Mouse (Mus musculus) myocyte (in vitro differentiated cells): ENCODE results near the gene Dip2c. TPM values are rescaled to one million over a fixed set of nuclear protein-coding genes. Genes with fewer than 3 reads are reported as not detected.

Experiments
- H3K27me3 ChIP-seq: one replicate; pipeline ENCODE4 v1.6.1; 2011; ENCODE audit not compliant: control insufficient read depth, insufficient read depth, insufficient read length
- H3K36me3 ChIP-seq: one replicate; pipeline ENCODE4 v1.6.1; 2011; ENCODE audit not compliant: control insufficient read depth, insufficient read depth
- H3K4me2 ChIP-seq: one replicate; pipeline ENCODE4 v1.6.1; 2011; ENCODE audit warnings: low read depth, control low read depth
- H3K4me3 ChIP-seq: one replicate; pipeline ENCODE4 v1.5.1; 2011; ENCODE audit warnings: mild to moderate bottlenecking, control low read depth, moderate library complexity
- H3K79me2 ChIP-seq: one replicate; pipeline ENCODE4 v1.6.1; 2011; ENCODE audit not compliant: control insufficient read depth, insufficient read depth
- H3ac ChIP-seq: one replicate; pipeline ENCODE4 v1.6.1; 2011; ENCODE audit not compliant: control insufficient read depth, insufficient read length
- CEBPB ChIP-seq: IDR thresholded peaks from 2 replicates; pipeline ENCODE4 v1.6.1; 2011; ENCODE audit warnings: mild to moderate bottlenecking, moderate library complexity; ENCODE audit not compliant: poor library complexity, insufficient read depth, severe bottlenecking
- E2F4 ChIP-seq: IDR thresholded peaks from one replicate; pipeline ENCODE4 v1.6.1; 2011; ENCODE audit warnings: mild to moderate bottlenecking, control low read depth, moderate library complexity; ENCODE audit not compliant: insufficient read depth
- MAX ChIP-seq: IDR thresholded peaks from one replicate; pipeline ENCODE4 v1.6.1; 2011; ENCODE audit warnings: low read depth, mild to moderate bottlenecking, control low read depth
- MYOD1 ChIP-seq, 3 experiments: IDR thresholded peaks; one replicate each; pipeline ENCODE4 v1.6.1; 2011; ENCODE audit warnings: control low read depth in 2 of 3, low read depth in 2 of 3, mild to moderate bottlenecking in 2 of 3, moderate library complexity in 1 of 3; ENCODE audit not compliant: insufficient read length in 2 of 3, control insufficient read depth in 1 of 3
- MYOG ChIP-seq, 3 experiments: IDR thresholded peaks; one replicate each; pipeline ENCODE4 v1.6.1; 2011; ENCODE audit warnings: control low read depth in 2 of 3, low read depth in 2 of 3, mild to moderate bottlenecking in 2 of 3; ENCODE audit not compliant: insufficient read length in 2 of 3, control insufficient read depth in 1 of 3, insufficient read depth in 1 of 3
- POLR2A ChIP-seq: IDR thresholded peaks from one replicate; pipeline ENCODE4 v1.6.1; 2011; ENCODE audit warnings: low read depth, mild to moderate bottlenecking, control low read depth, moderate library complexity; ENCODE audit not compliant: insufficient read length
- POLR2AphosphoS2 ChIP-seq: IDR thresholded peaks from one replicate; pipeline ENCODE4 v1.6.1; 2011; ENCODE audit warnings: low read depth, control low read depth; ENCODE audit not compliant: insufficient read length
- REST ChIP-seq: IDR thresholded peaks from one replicate; pipeline ENCODE4 v1.6.1; 2011; ENCODE audit warnings: mild to moderate bottlenecking, control low read depth, moderate library complexity; ENCODE audit not compliant: insufficient read depth, insufficient read length
- SRF ChIP-seq: IDR thresholded peaks from one replicate; pipeline ENCODE4 v1.6.1; 2011; ENCODE audit warnings: low read depth; ENCODE audit not compliant: control insufficient read depth, insufficient read length
- TCF12 ChIP-seq: IDR thresholded peaks from one replicate; pipeline ENCODE4 v1.6.1; 2011; ENCODE audit warnings: mild to moderate bottlenecking, control low read depth; ENCODE audit not compliant: poor library complexity, insufficient read depth, severe bottlenecking
- TCF3 ChIP-seq: IDR thresholded peaks from one replicate; pipeline ENCODE4 v1.6.1; 2011; ENCODE audit warnings: low read depth, control low read depth; ENCODE audit not compliant: insufficient read length
- USF1 ChIP-seq: IDR thresholded peaks from one replicate; pipeline ENCODE4 v1.6.1; 2011; ENCODE audit warnings: low read depth, mild to moderate bottlenecking, control low read depth, moderate library complexity
- polyA plus RNA-seq: library from polyadenylated mRNA; unstranded; fragments of >200 nt; fragmentation: generic; extraction: Trizol; gene quantifications from one replicate; pipeline ENCODE4 v1.2.1, GENCODE M21; 2012; ENCODE audit warnings: missing spikeins

Dip2c gene
- polyA plus RNA-seq, 1 experiment, result 17.8 TPM

DNA sequence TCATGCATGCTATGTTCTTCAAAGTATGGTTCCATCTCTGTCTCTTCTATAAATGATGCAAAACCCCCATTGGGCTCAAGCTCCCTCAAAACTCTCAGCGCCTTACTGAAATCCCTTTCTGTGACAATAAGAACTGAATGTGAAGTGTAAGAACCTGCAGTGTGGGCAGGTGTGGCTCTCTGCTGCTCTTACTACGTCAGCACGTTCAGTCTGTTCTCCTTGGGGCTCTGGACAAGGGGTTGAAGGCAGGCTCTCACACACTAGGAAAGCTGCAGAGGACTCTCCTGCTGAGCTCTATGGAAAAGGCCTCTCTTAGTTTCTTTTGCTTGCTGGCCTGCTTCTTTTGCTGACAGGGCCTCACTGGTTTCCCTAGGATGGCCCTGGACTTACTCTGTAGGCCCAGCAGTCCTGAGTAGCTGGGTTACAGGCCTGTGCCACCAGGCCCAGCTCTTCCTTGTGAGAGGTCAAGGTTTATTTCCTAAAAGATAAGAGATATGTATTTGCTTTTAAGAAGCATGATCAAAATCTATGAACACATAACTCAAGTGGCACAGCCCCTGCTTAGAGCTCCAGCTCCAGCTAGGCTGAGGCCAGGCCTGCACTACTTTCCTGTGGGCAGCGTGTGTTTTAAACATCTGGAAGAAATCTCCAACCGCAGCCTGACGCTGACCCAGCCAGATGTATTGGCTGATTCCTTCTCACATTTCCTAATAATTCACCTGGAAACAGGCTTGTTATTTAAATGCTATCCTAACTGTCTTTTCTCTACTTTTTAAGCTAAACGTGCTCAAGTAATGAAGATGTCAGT, 432.3 kb downstream of the Dip2c start:
- no peak overlapping the region for H3K4me3 ChIP-seq
- peaks cover 15% of the 10 kb centered on the region for H3K36me3 ChIP-seq
- no peaks in the 10 kb centered on the region for H3K27me3 ChIP-seq
- H3K79me2 ChIP-seq, result no peaks in the 10 kb centered on the region
- H3K4me2 ChIP-seq, result no peak overlapping the region
- no peak overlapping the region for H3ac ChIP-seq
- TF ChIP-seq CEBPB (no peak), POLR2AphosphoS2 (no peak), SRF (no peak), USF1 (no peak), MAX (no peak), E2F4 (no peak), REST (no peak), POLR2A (no peak), MYOD1 (IDR thresholded peaks at IDR 0.05; ENCODE audit: control insufficient read depth in 1 of 3, insufficient read length in 2 of 3, low read depth in 2 of 3) (no peak), MYOG (IDR thresholded peaks at IDR 0.05; ENCODE audit: control insufficient read depth in 1 of 3, insufficient read depth in 1 of 3, insufficient read length in 2 of 3, low read depth in 2 of 3) (no peak), TCF12 (no peak), TCF3 (no peak)

- Histone ChIP-seq H3ac (no peak overlapping the region), H3K79me2 (no peaks in the 10 kb centered on the region), H3K4me3 (no peak overlapping the region), H3K27me3 (no peaks in the 10 kb centered on the region), H3K36me3 (peaks cover 20% of the 10 kb centered on the region), H3K4me2 (no peak overlapping the region)
- TF ChIP-seq MYOG (IDR thresholded peaks at IDR 0.05; ENCODE audit: control insufficient read depth in 1 of 3, insufficient read depth in 1 of 3, insufficient read length in 2 of 3, low read depth in 2 of 3), result no peak
- no peak for TF ChIP-seq TCF3
- no peak for TF ChIP-seq SRF
- no peak for TF ChIP-seq MAX
- TF ChIP-seq E2F4, result no peak
- TF ChIP-seq TCF12, result no peak
- TF ChIP-seq MYOD1 (IDR thresholded peaks at IDR 0.05; ENCODE audit: control insufficient read depth in 1 of 3, insufficient read length in 2 of 3, low read depth in 2 of 3), result no peak
- no peak for TF ChIP-seq POLR2AphosphoS2
- no peak for TF ChIP-seq POLR2A
- TF ChIP-seq CEBPB, result no peak
- no peak for TF ChIP-seq USF1
- no peak for TF ChIP-seq REST
Observed at GRCm38 (mm10) chr13:9712409-9712808, 436.1 kb downstream of the Dip2c start.

- H3K4me3 ChIP-seq, result no peak overlapping the region
Observed at GRCm38 (mm10) chr13:9712971-9713370, 436.6 kb downstream of the Dip2c start.

GRCm38 (mm10) chr13:9713462-9714134, 437.3 kb downstream of the Dip2c start:
- Histone ChIP-seq H3K36me3 (peaks cover 20% of the 10 kb centered on the region), H3K4me2 (no peak overlapping the region), H3ac (no peak overlapping the region), H3K27me3 (no peaks in the 10 kb centered on the region), H3K79me2 (no peaks in the 10 kb centered on the region), H3K4me3 (no peak overlapping the region)
- TF ChIP-seq POLR2A (no peak), POLR2AphosphoS2 (no peak), REST (no peak), CEBPB (no peak), TCF3 (no peak), MAX (no peak), E2F4 (no peak), MYOD1 (IDR thresholded peaks at IDR 0.05; ENCODE audit: control insufficient read depth in 1 of 3, insufficient read length in 2 of 3, low read depth in 2 of 3) (no peak), USF1 (no peak), TCF12 (no peak), MYOG (IDR thresholded peaks at IDR 0.05; ENCODE audit: control insufficient read depth in 1 of 3, insufficient read depth in 1 of 3, insufficient read length in 2 of 3, low read depth in 2 of 3) (no peak), SRF (no peak)

More at GRCm38 (mm10) chr13:9712971-9713370, 436.6 kb downstream of the Dip2c start:
- no peak for TF ChIP-seq CEBPB
- no peak for TF ChIP-seq E2F4
- TF ChIP-seq USF1, result no peak
- no peak for TF ChIP-seq REST
- no peak for TF ChIP-seq MAX
- no peak for TF ChIP-seq TCF12
- TF ChIP-seq MYOG (IDR thresholded peaks at IDR 0.05; ENCODE audit: control insufficient read depth in 1 of 3, insufficient read depth in 1 of 3, insufficient read length in 2 of 3, low read depth in 2 of 3), result no peak
- TF ChIP-seq SRF, result no peak
- TF ChIP-seq TCF3, result no peak
- TF ChIP-seq MYOD1 (IDR thresholded peaks at IDR 0.05; ENCODE audit: control insufficient read depth in 1 of 3, insufficient read length in 2 of 3, low read depth in 2 of 3), result no peak
- TF ChIP-seq POLR2A, result no peak
- no peak for TF ChIP-seq POLR2AphosphoS2
- H3ac ChIP-seq, result no peak overlapping the region
- no peaks in the 10 kb centered on the region for H3K79me2 ChIP-seq
- peaks cover 20% of the 10 kb centered on the region for H3K36me3 ChIP-seq
- no peaks in the 10 kb centered on the region for H3K27me3 ChIP-seq
- no peak overlapping the region for H3K4me2 ChIP-seq
